Mouse (Mus musculus): ENCODE data around the gene Tex2. TPM values are rescaled to one million over a fixed set of nuclear protein-coding genes. Genes with fewer than 3 reads are reported as not detected.
A peak's percentile ranks its signal among the peaks of the same experiment; 100 is the strongest.

Gene Tex2
- polyA plus RNA-seq, 1 experiment from 2014 or later = 13.1 TPM

GRCm38 (mm10) chr11:106559773-106560172 lies 53.5 kb downstream of the Tex2 start:
- Histone ChIP-seq H3K4me2 (no peak overlapping the region), H3K4me3 (no peak overlapping the region), H3K4me1 (peaks cover 60% of the 10 kb centered on the region), H3K36me3 (no peaks in the 10 kb centered on the region), H3K9ac (no peak overlapping the region), H3K27me3 (replicated peaks) (no peaks in the 10 kb centered on the region), H3K9me3 (no peaks in the 10 kb centered on the region), H3K27ac (replicated peaks) (no peak overlapping the region)
- WGBS = 78% methylated on average over 7 of the region's 7 CpGs
- ATAC-seq (ENCODE audit: extremely low read depth, insufficient number of reproducible peaks, low FRiP score, low TSS enrichment) = no peak

GRCm38 (mm10) chr11:106558008-106558407 lies 55.2 kb downstream of the Tex2 start:
- no peak for ATAC-seq (ENCODE audit: extremely low read depth, insufficient number of reproducible peaks, low FRiP score, low TSS enrichment)
- Histone ChIP-seq H3K4me1 (peaks cover 46% of the 10 kb centered on the region), H3K27ac (replicated peaks) (no peak overlapping the region), H3K36me3 (no peaks in the 10 kb centered on the region), H3K4me2 (no peak overlapping the region), H3K27me3 (replicated peaks) (no peaks in the 10 kb centered on the region), H3K4me3 (no peak overlapping the region), H3K9ac (0 out of 2 replicates have a peak overlapping the region, but pooled peaks have one; percentile 19), H3K9me3 (no peaks in the 10 kb centered on the region)
- WGBS = 60% methylated on average over 4 of the region's 4 CpGs

GRCm38 (mm10) chr11:106557398-106557797 lies 55.8 kb downstream of the Tex2 start:
- Histone ChIP-seq H3K4me2 (no peak overlapping the region), H3K4me1 (peaks cover 41% of the 10 kb centered on the region), H3K9me3 (no peaks in the 10 kb centered on the region), H3K27me3 (replicated peaks) (no peaks in the 10 kb centered on the region), H3K27ac (replicated peaks) (no peak overlapping the region; the same call in 1 of the 2 replicates), H3K4me3 (no peak overlapping the region), H3K36me3 (no peaks in the 10 kb centered on the region), H3K9ac (no peak overlapping the region)
- 60% methylated on average over 7 of the region's 7 CpGs for WGBS
- no peak for ATAC-seq (ENCODE audit: extremely low read depth, insufficient number of reproducible peaks, low FRiP score, low TSS enrichment)

- H3K4me3 ChIP-seq = no peak overlapping the region
- no peaks in the 10 kb centered on the region for H3K27me3 ChIP-seq (replicated peaks)
- 60% methylated on average over 4 of the region's 4 CpGs for WGBS
- no peaks in the 10 kb centered on the region for H3K36me3 ChIP-seq
- peak overlapping the region; percentile 61; the same call in 1 of the 2 replicates for H3K27ac ChIP-seq (replicated peaks)
- no peaks in the 10 kb centered on the region for H3K9me3 ChIP-seq
- no peak overlapping the region for H3K9ac ChIP-seq
- no peak for ATAC-seq (ENCODE audit: extremely low read depth, insufficient number of reproducible peaks, low FRiP score, low TSS enrichment)
- peaks cover 41% of the 10 kb centered on the region for H3K4me1 ChIP-seq
- no peak overlapping the region for H3K4me2 ChIP-seq
Observed at GRCm38 (mm10) chr11:106556689-106557088, 56.5 kb downstream of the Tex2 start.

- peaks cover 41% of the 10 kb centered on the region for H3K4me1 ChIP-seq
- H3K9ac ChIP-seq = 0 out of 2 replicates have a peak overlapping the region, but pooled peaks have one; percentile 25
- no peak overlapping the region for H3K4me2 ChIP-seq
- H3K9me3 ChIP-seq = no peaks in the 10 kb centered on the region
- no peak overlapping the region for H3K4me3 ChIP-seq
- no peak for ATAC-seq (ENCODE audit: extremely low read depth, insufficient number of reproducible peaks, low FRiP score, low TSS enrichment)
- H3K27me3 ChIP-seq (replicated peaks) = no peaks in the 10 kb centered on the region
- peak overlapping the region; percentile 61 for H3K27ac ChIP-seq (replicated peaks)
- WGBS = 25% methylated on average over 10 of the region's 10 CpGs
- no peaks in the 10 kb centered on the region for H3K36me3 ChIP-seq
Observed at GRCm38 (mm10) chr11:106555805-106556615, 57.2 kb downstream of the Tex2 start.

GRCm38 (mm10) chr11:106550398-106550797 lies 62.8 kb downstream of the Tex2 start:
- no peaks in the 10 kb centered on the region for H3K9me3 ChIP-seq
- H3K4me3 ChIP-seq = no peak overlapping the region
- ATAC-seq (ENCODE audit: extremely low read depth, insufficient number of reproducible peaks, low FRiP score, low TSS enrichment) = no peak
- WGBS = 90% methylated on average over 4 of the region's 4 CpGs
- H3K27ac ChIP-seq (replicated peaks) = no peak overlapping the region
- H3K36me3 ChIP-seq = peaks cover 33% of the 10 kb centered on the region
- H3K9ac ChIP-seq = no peak overlapping the region
- H3K27me3 ChIP-seq (replicated peaks) = no peaks in the 10 kb centered on the region
- peaks cover 20% of the 10 kb centered on the region for H3K4me1 ChIP-seq
- no peak overlapping the region for H3K4me2 ChIP-seq

GRCm38 (mm10) chr11:106546081-106546480 lies 67.1 kb downstream of the Tex2 start:
- H3K27ac ChIP-seq (replicated peaks) = no peak overlapping the region
- no peaks in the 10 kb centered on the region for H3K27me3 ChIP-seq (replicated peaks)
- H3K36me3 ChIP-seq = peaks cover 64% of the 10 kb centered on the region
- no peak for ATAC-seq (ENCODE audit: extremely low read depth, insufficient number of reproducible peaks, low FRiP score, low TSS enrichment)
- no peak overlapping the region for H3K4me2 ChIP-seq
- WGBS = 83% methylated on average over 4 of the region's 4 CpGs
- H3K9me3 ChIP-seq = no peaks in the 10 kb centered on the region
- H3K4me1 ChIP-seq = peaks cover 10% of the 10 kb centered on the region
- no peak overlapping the region for H3K4me3 ChIP-seq
- H3K9ac ChIP-seq = peak overlapping the region; percentile 48; the same call in 1 of the 2 replicates

GRCm38 (mm10) chr11:106544916-106545315 lies 68.3 kb downstream of the Tex2 start:
- no peaks in the 10 kb centered on the region for H3K9me3 ChIP-seq
- no peak overlapping the region for H3K9ac ChIP-seq
- WGBS = 84% methylated on average over 9 of the region's 9 CpGs
- no peak overlapping the region for H3K4me3 ChIP-seq
- H3K27ac ChIP-seq (replicated peaks) = no peak overlapping the region
- no peak for ATAC-seq (ENCODE audit: extremely low read depth, insufficient number of reproducible peaks, low FRiP score, low TSS enrichment)
- H3K27me3 ChIP-seq (replicated peaks) = no peaks in the 10 kb centered on the region
- peaks cover 61% of the 10 kb centered on the region for H3K36me3 ChIP-seq
- peaks cover 10% of the 10 kb centered on the region for H3K4me1 ChIP-seq
- no peak overlapping the region for H3K4me2 ChIP-seq

GRCm38 (mm10) chr11:106544133-106544532 lies 69.1 kb downstream of the Tex2 start:
- Histone ChIP-seq H3K36me3 (peaks cover 62% of the 10 kb centered on the region), H3K27ac (replicated peaks) (no peak overlapping the region), H3K4me1 (peaks cover 10% of the 10 kb centered on the region), H3K9me3 (no peaks in the 10 kb centered on the region), H3K4me2 (no peak overlapping the region), H3K4me3 (no peak overlapping the region), H3K9ac (no peak overlapping the region), H3K27me3 (replicated peaks) (no peaks in the 10 kb centered on the region)
- WGBS = 92% methylated on average over 11 of the region's 11 CpGs
- no peak for ATAC-seq (ENCODE audit: extremely low read depth, insufficient number of reproducible peaks, low FRiP score, low TSS enrichment)

- ATAC-seq (ENCODE audit: extremely low read depth, insufficient number of reproducible peaks, low FRiP score, low TSS enrichment) = no peak
- H3K9ac ChIP-seq = no peak overlapping the region
- H3K36me3 ChIP-seq = peaks cover 59% of the 10 kb centered on the region
- no peaks in the 10 kb centered on the region for H3K27me3 ChIP-seq (replicated peaks)
- peaks cover 10% of the 10 kb centered on the region for H3K4me1 ChIP-seq
- no peak overlapping the region for H3K4me2 ChIP-seq
- H3K9me3 ChIP-seq = no peaks in the 10 kb centered on the region
- no peak overlapping the region for H3K27ac ChIP-seq (replicated peaks)
- WGBS = 91% methylated on average over 13 of the region's 13 CpGs
- no peak overlapping the region for H3K4me3 ChIP-seq
Observed at GRCm38 (mm10) chr11:106543006-106543405, 70.2 kb downstream of the Tex2 start.

GRCm38 (mm10) chr11:106542385-106542784 lies 70.8 kb downstream of the Tex2 start:
- Histone ChIP-seq H3K27me3 (replicated peaks) (no peaks in the 10 kb centered on the region), H3K27ac (replicated peaks) (no peak overlapping the region), H3K9me3 (no peaks in the 10 kb centered on the region), H3K36me3 (peaks cover 55% of the 10 kb centered on the region), H3K9ac (no peak overlapping the region), H3K4me3 (no peak overlapping the region), H3K4me2 (no peak overlapping the region), H3K4me1 (peaks cover 10% of the 10 kb centered on the region)
- no peak for ATAC-seq (ENCODE audit: extremely low read depth, insufficient number of reproducible peaks, low FRiP score, low TSS enrichment)

Measured in heart, embryonic 13.5 days (tissue).